Mouse (Mus musculus): Measurements from ENCODE around the gene Trp53bp2. TPM values are rescaled to one million over a fixed set of nuclear protein-coding genes. Genes with fewer than 3 reads are reported as not detected.

Gene Trp53bp2
- total and polyA plus RNA-seq, 3 experiments = 7.6 to 20.5 (median 16.7) TPM

- no peak overlapping the region for H3K4me3 ChIP-seq (ENCODE audit: low read depth, low read length)
- DNase-seq (ENCODE audit: low spot score) (no peak), ATAC-seq (ENCODE audit: extremely low read depth, insufficient number of reproducible peaks, low FRiP score, poor library complexity, severe bottlenecking) (no peak)
- H3K27me3 ChIP-seq (ENCODE audit: insufficient read depth, low read length) = peaks cover 3% of the 10 kb centered on the region; the same call in 1 of the 2 replicates
- no peaks in the 10 kb centered on the region for H3K4me1 ChIP-seq (ENCODE audit: insufficient read depth, low read depth, low read length)
- TF ChIP-seq CTCF (IDR thresholded peaks at IDR 0.05; ENCODE audit: low read depth, low read length) (no peak), GATA2 (IDR thresholded peaks at IDR 0.05; ENCODE audit: borderline replicate concordance, low read depth, low read length) (no peak), TAL1 (conservative IDR thresholded peaks at IDR 0.05; ENCODE audit: low read depth, low read length) (no peak), POLR2AphosphoS5 (IDR thresholded peaks at IDR 0.05; ENCODE audit: insufficient replicate concordance, low read depth, low read length) (no peak)
- no peaks in the 10 kb centered on the region for H3K36me3 ChIP-seq (replicated peaks)
- peaks cover 2% of the 10 kb centered on the region; the same call in 1 of the 2 replicates for H3K9me3 ChIP-seq (replicated peaks)
These were observed 95.3 kb downstream of the Trp53bp2 start for GRCm38 (mm10) chr1:182504223-182504622.

GRCm38 (mm10) chr1:182505291-182505690 lies 96.3 kb downstream of the Trp53bp2 start:
- no peak for TF ChIP-seq CTCF (IDR thresholded peaks at IDR 0.05; ENCODE audit: low read depth, low read length)
- TF ChIP-seq POLR2AphosphoS5 (IDR thresholded peaks at IDR 0.05; ENCODE audit: insufficient replicate concordance, low read depth, low read length) = no peak
- no peak for TF ChIP-seq GATA1 (IDR thresholded peaks at IDR 0.05; ENCODE audit: borderline replicate concordance, low read length)
- no peak for TF ChIP-seq TAL1 (conservative IDR thresholded peaks at IDR 0.05; ENCODE audit: low read depth, low read length)
- no peak for TF ChIP-seq GATA2 (IDR thresholded peaks at IDR 0.05; ENCODE audit: borderline replicate concordance, low read depth, low read length)
- no peaks in the 10 kb centered on the region for H3K36me3 ChIP-seq (replicated peaks)
- no peaks in the 10 kb centered on the region for H3K4me1 ChIP-seq (ENCODE audit: insufficient read depth, low read depth, low read length)
- peaks cover 3% of the 10 kb centered on the region; the same call in 1 of the 2 replicates for H3K27me3 ChIP-seq (ENCODE audit: insufficient read depth, low read length)
- no peak for ATAC-seq (ENCODE audit: extremely low read depth, insufficient number of reproducible peaks, low FRiP score, poor library complexity, severe bottlenecking)
- no peak for DNase-seq (ENCODE audit: low spot score)
- peaks cover 5% of the 10 kb centered on the region; the same call in 1 of the 2 replicates for H3K9me3 ChIP-seq (replicated peaks)
- no peak overlapping the region for H3K4me3 ChIP-seq (ENCODE audit: low read depth, low read length)

DNA sequence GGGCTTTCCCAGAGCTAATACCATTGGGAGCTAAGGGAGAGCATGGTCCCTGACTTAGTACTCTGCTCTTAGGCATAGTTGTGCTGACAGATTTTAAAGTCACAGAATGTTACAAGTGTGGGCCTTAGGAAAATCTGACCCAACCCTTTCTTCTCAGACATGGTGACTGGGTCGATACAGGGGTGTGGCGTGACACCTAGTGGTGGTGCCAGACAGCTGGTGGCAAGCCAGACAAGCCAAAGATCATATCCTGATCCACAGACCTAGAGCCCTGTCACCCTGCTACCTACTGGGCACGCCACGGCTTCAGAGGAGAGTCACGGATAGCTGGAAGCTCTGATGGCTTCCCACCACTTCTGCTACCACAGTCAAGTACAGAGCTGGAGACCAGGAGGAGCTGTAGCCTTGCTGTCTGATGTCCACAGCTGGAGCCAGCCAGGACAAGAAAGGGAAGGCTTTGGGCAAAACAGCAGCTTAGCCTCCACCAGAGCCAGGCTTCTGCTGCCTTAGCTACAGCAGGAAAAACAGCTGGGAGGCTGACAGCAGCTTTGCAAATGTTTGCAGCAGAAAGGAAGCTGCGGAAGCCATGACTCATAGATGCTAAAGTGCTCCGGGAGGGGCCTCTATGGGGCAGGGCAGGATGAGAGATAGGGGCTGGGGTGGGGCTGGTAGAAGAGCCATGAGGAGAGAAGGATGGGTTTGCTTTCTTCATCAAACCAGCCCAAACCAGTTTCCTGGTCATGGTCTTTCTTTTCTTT lies 97.4 kb downstream of the Trp53bp2 start:
- DNase-seq (ENCODE audit: low spot score) (no peak), ATAC-seq (ENCODE audit: extremely low read depth, insufficient number of reproducible peaks, low FRiP score, poor library complexity, severe bottlenecking) (no peak)
- Histone ChIP-seq H3K9me3 (replicated peaks) (peaks cover 5% of the 10 kb centered on the region; the same call in 1 of the 2 replicates), H3K27me3 (ENCODE audit: insufficient read depth, low read length) (peaks cover 3% of the 10 kb centered on the region; the same call in 1 of the 2 replicates), H3K4me1 (ENCODE audit: insufficient read depth, low read depth, low read length) (no peaks in the 10 kb centered on the region), H3K36me3 (replicated peaks) (no peaks in the 10 kb centered on the region), H3K4me3 (ENCODE audit: low read depth, low read length) (no peak overlapping the region)
- TF ChIP-seq GATA2 (IDR thresholded peaks at IDR 0.05; ENCODE audit: borderline replicate concordance, low read depth, low read length) = no peak
- TF ChIP-seq GATA1 (IDR thresholded peaks at IDR 0.05; ENCODE audit: borderline replicate concordance, low read length) = no peak
- TF ChIP-seq CTCF (IDR thresholded peaks at IDR 0.05; ENCODE audit: low read depth, low read length) = no peak
- TF ChIP-seq POLR2AphosphoS5 (IDR thresholded peaks at IDR 0.05; ENCODE audit: insufficient replicate concordance, low read depth, low read length) = no peak
- TF ChIP-seq TAL1 (conservative IDR thresholded peaks at IDR 0.05; ENCODE audit: low read depth, low read length) = no peak

DNA sequence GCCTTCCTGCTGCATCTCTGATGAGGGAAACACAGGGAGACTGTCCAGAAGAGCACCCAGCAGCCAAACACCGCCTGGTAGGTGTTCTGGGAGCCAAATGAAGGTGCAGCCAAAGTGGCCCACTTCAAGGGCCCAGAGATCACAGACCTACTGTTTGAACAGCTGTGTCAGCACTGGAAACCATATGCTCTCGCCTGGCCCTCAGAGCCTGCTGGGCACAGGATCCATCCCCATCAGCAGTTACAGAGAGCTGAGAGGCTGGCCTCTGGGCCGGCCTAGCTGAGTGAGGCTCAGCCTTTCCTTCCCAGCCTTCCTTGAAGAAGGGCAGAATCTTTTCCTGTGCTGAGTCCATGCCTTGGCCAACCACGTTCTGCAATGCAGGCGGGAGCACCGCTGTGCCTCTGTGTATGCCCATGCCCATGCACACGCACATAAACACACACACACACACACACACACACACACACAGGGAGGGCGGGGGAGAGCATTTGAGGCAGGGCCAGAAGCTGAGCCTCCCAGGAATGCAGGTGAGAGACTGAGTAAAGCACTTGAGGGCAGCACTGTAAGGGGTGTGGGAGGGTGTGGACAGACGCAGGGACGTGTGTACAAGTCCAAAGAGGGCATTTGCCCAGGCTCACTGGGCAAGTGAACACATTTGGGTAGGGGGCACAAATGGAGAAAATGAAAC lies 100.3 kb downstream of the Trp53bp2 start:
- no peak for DNase-seq (ENCODE audit: low spot score)
- H3K4me3 ChIP-seq (ENCODE audit: low read depth, low read length) = no peak overlapping the region
- no peak for ATAC-seq (ENCODE audit: extremely low read depth, insufficient number of reproducible peaks, low FRiP score, poor library complexity, severe bottlenecking)
- TF ChIP-seq TAL1 (conservative IDR thresholded peaks at IDR 0.05; ENCODE audit: low read depth, low read length) = no peak
- TF ChIP-seq GATA2 (IDR thresholded peaks at IDR 0.05; ENCODE audit: borderline replicate concordance, low read depth, low read length) = no peak
- no peak for TF ChIP-seq POLR2AphosphoS5 (IDR thresholded peaks at IDR 0.05; ENCODE audit: insufficient replicate concordance, low read depth, low read length)
- no peak for TF ChIP-seq CTCF (IDR thresholded peaks at IDR 0.05; ENCODE audit: low read depth, low read length)
- TF ChIP-seq GATA1 (IDR thresholded peaks at IDR 0.05; ENCODE audit: borderline replicate concordance, low read length) = no peak
- H3K27me3 ChIP-seq (ENCODE audit: insufficient read depth, low read length) = no peaks in the 10 kb centered on the region
- H3K9me3 ChIP-seq (replicated peaks) = peaks cover 8% of the 10 kb centered on the region; the same call in 1 of the 2 replicates
- H3K36me3 ChIP-seq (replicated peaks) = no peaks in the 10 kb centered on the region
- no peaks in the 10 kb centered on the region for H3K4me1 ChIP-seq (ENCODE audit: insufficient read depth, low read depth, low read length)

DNA sequence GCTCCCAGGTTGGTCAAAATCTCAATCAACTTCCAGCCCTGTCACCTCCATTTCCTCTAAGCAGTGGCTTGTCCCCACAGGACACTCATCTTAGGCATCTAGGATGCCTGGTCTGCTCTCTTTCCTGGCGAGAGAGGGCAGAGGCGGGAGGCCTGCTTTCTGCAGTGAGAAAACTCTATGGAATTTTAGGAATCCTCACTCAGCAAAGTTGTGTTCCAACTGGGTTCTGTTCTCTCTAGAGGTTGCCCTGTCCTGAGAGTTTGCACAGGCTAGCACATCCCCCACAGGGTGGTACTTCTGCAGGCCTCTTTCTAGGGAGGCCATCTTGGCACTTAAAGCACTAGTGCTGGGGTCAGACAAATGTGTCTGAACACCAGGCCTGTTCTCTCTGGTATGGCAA lies 102.1 kb downstream of the Trp53bp2 start:
- no peaks in the 10 kb centered on the region for H3K36me3 ChIP-seq (replicated peaks)

GRCm38 (mm10) chr1:182511778-182512177 lies 102.8 kb downstream of the Trp53bp2 start:
- DNase-seq (ENCODE audit: low spot score) (no peak), ATAC-seq (ENCODE audit: extremely low read depth, insufficient number of reproducible peaks, low FRiP score, poor library complexity, severe bottlenecking) (no peak)
- Histone ChIP-seq H3K4me3 (ENCODE audit: low read depth, low read length) (no peak overlapping the region), H3K4me1 (ENCODE audit: insufficient read depth, low read depth, low read length) (no peaks in the 10 kb centered on the region), H3K36me3 (replicated peaks) (no peaks in the 10 kb centered on the region), H3K27me3 (ENCODE audit: insufficient read depth, low read length) (no peaks in the 10 kb centered on the region), H3K9me3 (replicated peaks) (peaks cover 10% of the 10 kb centered on the region)
- TF ChIP-seq POLR2AphosphoS5 (IDR thresholded peaks at IDR 0.05; ENCODE audit: insufficient replicate concordance, low read depth, low read length) (no peak), TAL1 (conservative IDR thresholded peaks at IDR 0.05; ENCODE audit: low read depth, low read length) (no peak), CTCF (IDR thresholded peaks at IDR 0.05; ENCODE audit: low read depth, low read length) (no peak), GATA1 (IDR thresholded peaks at IDR 0.05; ENCODE audit: borderline replicate concordance, low read length) (no peak), GATA2 (IDR thresholded peaks at IDR 0.05; ENCODE audit: borderline replicate concordance, low read depth, low read length) (no peak)

More for the DNA sequence above, 102.1 kb downstream of the Trp53bp2 start:
- Histone ChIP-seq H3K4me1 (ENCODE audit: insufficient read depth, low read depth, low read length) (no peaks in the 10 kb centered on the region), H3K4me3 (ENCODE audit: low read depth, low read length) (no peak overlapping the region), H3K27me3 (ENCODE audit: insufficient read depth, low read length) (no peaks in the 10 kb centered on the region), H3K9me3 (replicated peaks) (peaks cover 8% of the 10 kb centered on the region)
- TF ChIP-seq GATA1 (IDR thresholded peaks at IDR 0.05; ENCODE audit: borderline replicate concordance, low read length) (no peak), CTCF (IDR thresholded peaks at IDR 0.05; ENCODE audit: low read depth, low read length) (no peak), POLR2AphosphoS5 (IDR thresholded peaks at IDR 0.05; ENCODE audit: insufficient replicate concordance, low read depth, low read length) (no peak), TAL1 (conservative IDR thresholded peaks at IDR 0.05; ENCODE audit: low read depth, low read length) (no peak), GATA2 (IDR thresholded peaks at IDR 0.05; ENCODE audit: borderline replicate concordance, low read depth, low read length) (no peak)
- DNase-seq (ENCODE audit: low spot score) (no peak), ATAC-seq (ENCODE audit: extremely low read depth, insufficient number of reproducible peaks, low FRiP score, poor library complexity, severe bottlenecking) (no peak)

Other genes with a start within 250 kb of the Trp53bp2 start
- gene Vmn1r1, start 244.7 kb upstream of the Trp53bp2 start, total RNA-seq (2014; fragmentation: Nextera tagmentation) = not detected in 2 replicates
- 0.06 and 0.22 TPM in 2 replicates for gene Vmn1r1, start 244.7 kb upstream of the Trp53bp2 start, total RNA-seq (2017)
- not detected in 2 replicates for gene Vmn1r1, start 244.7 kb upstream of the Trp53bp2 start, polyA plus RNA-seq (2012)
- 75.6 and 86.3 TPM in 2 replicates for gene Degs1, start 126.4 kb upstream of the Trp53bp2 start, total RNA-seq (2014; fragmentation: Nextera tagmentation)
- 59.1 and 65.5 TPM in 2 replicates for gene Degs1, start 126.4 kb upstream of the Trp53bp2 start, total RNA-seq (2017)
- 19.2 and 21.3 TPM in 2 replicates for gene Degs1, start 126.4 kb upstream of the Trp53bp2 start, polyA plus RNA-seq (2012)
- gene Fbxo28, start 67.5 kb upstream of the Trp53bp2 start, total RNA-seq (2014; fragmentation: Nextera tagmentation) = 18.0 and 23.9 TPM in 2 replicates
- gene Fbxo28, start 67.5 kb upstream of the Trp53bp2 start, total RNA-seq (2017) = 26.5 and 29.1 TPM in 2 replicates
- gene Fbxo28, start 67.5 kb upstream of the Trp53bp2 start, polyA plus RNA-seq (2012) = 27.5 and 44.2 TPM in 2 replicates
- not detected in 2 replicates for gene Capn2, start 108.4 kb downstream of the Trp53bp2 start, total RNA-seq (2014; fragmentation: Nextera tagmentation)
- gene Capn2, start 108.4 kb downstream of the Trp53bp2 start, total RNA-seq (2017) = 0.12 and 0.33 TPM in 2 replicates
- gene Capn2, start 108.4 kb downstream of the Trp53bp2 start, polyA plus RNA-seq (2012) = not detected in 2 replicates
- not detected in 2 replicates for gene Capn8, start 155.8 kb downstream of the Trp53bp2 start, total RNA-seq (2014; fragmentation: Nextera tagmentation)
- gene Capn8, start 155.8 kb downstream of the Trp53bp2 start, total RNA-seq (2017) = not detected in 2 replicates
- not detected in 2 replicates for gene Capn8, start 155.8 kb downstream of the Trp53bp2 start, polyA plus RNA-seq (2012)

Data from G1E (cell line).